Mouse (Mus musculus) limb, embryonic 14.5 days (tissue): ENCODE measurements around the gene Rpp38. TPM values are rescaled to one million over a fixed set of nuclear protein-coding genes. Genes with fewer than 3 reads are reported as not detected.

ENCODE experiments used
- ATAC-seq: fragments of 200-750 bp; cut with Nextera tagmentation; 2 replicates; pipeline ENCODE4 v1.8.0; 2017; ENCODE audit warnings: low read depth, moderate number of reproducible peaks, moderate TSS enrichment; ENCODE audit not compliant: low FRiP score
- DNase-seq: peaks from one replicate; pipeline ENCODE4 v3.0.0-alpha.2; 2015; ENCODE audit warnings: low spot score
- H3K27ac ChIP-seq: fragments of 300-500 bp; sonication (generic); replicated peaks from 2 replicates; pipeline ENCODE4 v1.5.1; 2014; ENCODE audit warnings: low read depth, mild to moderate bottlenecking, low read length, moderate library complexity, mixed read lengths
- H3K27me3 ChIP-seq: fragments of 300-500 bp; sonication (generic); 2 replicates; pipeline ENCODE4 v1.6.1; 2014; ENCODE audit warnings: low read length, mixed read lengths; ENCODE audit not compliant: control insufficient read depth, insufficient read depth
- H3K36me3 ChIP-seq: fragments of 300-500 bp; sonication (generic); 2 replicates; pipeline ENCODE4 v1.6.1; 2014; ENCODE audit warnings: mild to moderate bottlenecking, low read length, moderate library complexity, mixed read lengths; ENCODE audit not compliant: control insufficient read depth, insufficient read depth
- H3K4me1 ChIP-seq: fragments of 300-500 bp; sonication (generic); 2 replicates; pipeline ENCODE4 v1.6.1; 2014; ENCODE audit warnings: antibody characterized with exemption, low read length, mixed read lengths; ENCODE audit not compliant: control insufficient read depth, insufficient read depth
- H3K4me2 ChIP-seq: fragments of 300-500 bp; sonication (generic); replicated peaks from 2 replicates; pipeline ENCODE4 v1.6.1; 2014; ENCODE audit warnings: low read depth, mild to moderate bottlenecking, low read length, moderate library complexity; ENCODE audit not compliant: severe bottlenecking
- H3K4me3 ChIP-seq: fragments of 300-500 bp; sonication (generic); replicated peaks from 2 replicates; pipeline ENCODE4 v1.5.1; 2014; ENCODE audit warnings: low read length
- H3K9ac ChIP-seq: fragments of 300-500 bp; sonication (generic); 2 replicates; pipeline ENCODE4 v1.6.1; 2014; ENCODE audit warnings: mild to moderate bottlenecking, low read depth, low read length, moderate library complexity; ENCODE audit not compliant: severe bottlenecking
- H3K9me3 ChIP-seq: fragments of 300-500 bp; sonication (generic); 2 replicates; pipeline ENCODE4 v1.6.1; 2016; ENCODE audit warnings: low read length; ENCODE audit not compliant: control insufficient read depth
- POLR2A ChIP-seq: fragments of 200-500 bp; IDR thresholded peaks from 2 replicates; pipeline ENCODE4 v1.8.0; 2012; ENCODE audit warnings: inconsistent platforms, mild to moderate bottlenecking, moderate library complexity, borderline replicate concordance; ENCODE audit not compliant: insufficient read depth, insufficient read length; ENCODE audit errors: extremely low read depth
- WGBS: fragments of 180-500 bp; shearing (Covaris S2); extraction: QIAGEN DNeasy Blood & Tissue Kit; methylation state at CpG from one replicate; pipeline ENCODE4 v1.1.7; 2014; 5-methylcytosine and 5-hydroxymethylcytosine counted together
- polyA plus RNA-seq, 2 experiments: library from polyadenylated mRNA; depleted of rRNA in 1 of 2; stranded (reverse) in 1 of 2; unstranded in 1 of 2; fragments of >200 nt; fragmentation: Nextera tagmentation in 1 of 2; extraction: Ambion mirVana in 1 of 2; gene quantifications; 2 replicates each; pipeline versions ENCODE4 v1.2.1 to v1.2.3; 2012 to 2014

The Rpp38 gene
- polyA plus RNA-seq, 2 experiments = 19.2 to 24.9 TPM

- WGBS = 90% methylated on average over 7 of the region's 7 CpGs
- DNase-seq = no peak
- Histone ChIP-seq H3K27me3 (no peaks in the 10 kb centered on the region), H3K9ac (no peak overlapping the region), H3K9me3 (no peaks in the 10 kb centered on the region; the same call in 1 of the 2 replicates), H3K36me3 (peaks cover 61% of the 10 kb centered on the region), H3K4me1 (no peaks in the 10 kb centered on the region), H3K4me2 (no peak overlapping the region), H3K4me3 (no peak overlapping the region), H3K27ac (no peak overlapping the region)
- no peak for TF ChIP-seq POLR2A
- ATAC-seq = no peak
Measured at GRCm38 (mm10) chr2:3324381-3325130, 7.9 kb downstream of the Rpp38 start.

- Histone ChIP-seq H3K27me3 (no peaks in the 10 kb centered on the region), H3K4me1 (no peaks in the 10 kb centered on the region), H3K36me3 (peaks cover 55% of the 10 kb centered on the region), H3K4me2 (no peak overlapping the region), H3K4me3 (no peak overlapping the region), H3K27ac (no peak overlapping the region), H3K9me3 (no peaks in the 10 kb centered on the region; the same call in 1 of the 2 replicates), H3K9ac (no peak overlapping the region)
- 78% methylated on average over 2 of the region's 2 CpGs for WGBS
- DNase-seq (no peak), ATAC-seq (no peak)
- no peak for TF ChIP-seq POLR2A
Measured at GRCm38 (mm10) chr2:3323132-3323531, 9.3 kb downstream of the Rpp38 start.

- DNase-seq (no peak), ATAC-seq (no peak)
- peaks cover 8% of the 10 kb centered on the region for H3K36me3 ChIP-seq
- no peak overlapping the region for H3K4me3 ChIP-seq
- no peaks in the 10 kb centered on the region for H3K4me1 ChIP-seq
- H3K4me2 ChIP-seq = no peak overlapping the region
- no peak overlapping the region for H3K27ac ChIP-seq
- WGBS = 60% methylated on average over 3 of the region's 3 CpGs
- no peaks in the 10 kb centered on the region for H3K27me3 ChIP-seq
- H3K9ac ChIP-seq = no peak overlapping the region
- H3K9me3 ChIP-seq = no peaks in the 10 kb centered on the region
- TF ChIP-seq POLR2A = no peak
Measured at GRCm38 (mm10) chr2:3305426-3306025, 26.9 kb downstream of the Rpp38 start.

- H3K4me3 ChIP-seq = no peak overlapping the region
- no peak for TF ChIP-seq POLR2A
- H3K27ac ChIP-seq = no peak overlapping the region
- H3K9me3 ChIP-seq = no peaks in the 10 kb centered on the region
- no peaks in the 10 kb centered on the region for H3K36me3 ChIP-seq
- no peak for DNase-seq
- ATAC-seq = no peak
- 90% methylated on average over 7 of the region's 7 CpGs for WGBS
- H3K4me1 ChIP-seq = no peaks in the 10 kb centered on the region
- H3K9ac ChIP-seq = no peak overlapping the region
- no peaks in the 10 kb centered on the region for H3K27me3 ChIP-seq
- H3K4me2 ChIP-seq = no peak overlapping the region
Measured at GRCm38 (mm10) chr2:3295826-3296225, 36.6 kb downstream of the Rpp38 start.

- H3K4me1 ChIP-seq = no peaks in the 10 kb centered on the region
- 73% methylated on average over 1 of the region's 1 CpGs for WGBS
- no peak for TF ChIP-seq POLR2A
Measured at GRCm38 (mm10) chr2:3292170-3292569, 40.3 kb downstream of the Rpp38 start.

More at GRCm38 (mm10) chr2:3292170-3292569, 40.3 kb downstream of the Rpp38 start:
- Histone ChIP-seq H3K27me3 (no peaks in the 10 kb centered on the region), H3K27ac (no peak overlapping the region), H3K4me2 (no peak overlapping the region), H3K9ac (no peak overlapping the region), H3K4me3 (no peak overlapping the region), H3K9me3 (no peaks in the 10 kb centered on the region), H3K36me3 (no peaks in the 10 kb centered on the region)
- DNase-seq = no peak
- no peak for ATAC-seq
